Mouse (Mus musculus): ENCODE data around the gene Akap13.

- no peak for TF ChIP-seq CTCF (IDR thresholded peaks at IDR 0.05)
- TF ChIP-seq EP300 (IDR thresholded peaks at IDR 0.05), result no peak
Observed at GRCm38 (mm10) chr7:75682901-75683300, 227.6 kb downstream of the Akap13 start.

Measured in lung, postnatal 0 days (tissue).